9 mouse cellular contexts compared by ENCODE assay signal in the genomic region with DNA sequence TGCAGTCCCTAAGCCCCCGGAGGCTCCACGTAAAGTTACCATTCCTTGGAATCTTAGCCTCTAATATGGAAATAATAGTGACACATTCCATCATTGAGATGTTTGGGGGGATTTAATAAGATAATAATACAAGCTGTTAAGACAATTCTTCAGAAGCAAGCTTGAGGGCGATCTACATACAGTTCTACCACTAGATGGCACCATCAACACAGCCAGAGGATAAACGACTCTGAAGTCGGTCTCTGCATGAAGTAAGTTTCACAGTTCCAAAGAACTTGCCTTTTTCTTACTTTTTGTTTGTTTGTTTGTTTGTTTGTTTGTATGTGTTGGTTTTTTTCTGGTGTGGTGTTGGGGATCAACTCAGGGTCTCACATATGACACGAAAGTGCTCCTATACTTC. TPM values are rescaled to one million over a fixed set of nuclear protein-coding genes. Genes with fewer than 3 reads are reported as not detected.
DNase-seq lines count a peak whose midpoint lies in the region; ATAC-seq and TF ChIP-seq lines count a peak whose summit lies in the region.
"Had no signal": no experiment of that assay in that cellular context is flagged by ENCODE, and none has a peak within 500 bp of the region (broad histone marks: within the 10 kb centered on the region; RNA-seq: fewer than 3 reads in every experiment).

No protein-coding gene starts in this region.

- no peak overlapping the region for H3K4me2 ChIP-seq in intestine, embryonic 16.5 days (ENCODE audit: low read depth, low read length)
- no peak overlapping the region for H3K4me2 ChIP-seq in intestine, embryonic 15.5 days (replicated peaks)

- no peaks in the 10 kb centered on the region for H3K79me2 ChIP-seq in C2C12 (ENCODE audit: control insufficient read depth, insufficient read depth)

- WGBS in intestine, embryonic 16.5 days = 12% methylated on average over 6 of the region's 6 CpGs
- WGBS in intestine, embryonic 15.5 days = 12% methylated on average over 6 of the region's 6 CpGs

- H3K9ac ChIP-seq in intestine, embryonic 16.5 days (ENCODE audit: low read depth, low read length) = no peak overlapping the region
- no peak overlapping the region for H3K9ac ChIP-seq in intestine, embryonic 15.5 days

- no peaks in the 10 kb centered on the region for H3K4me1 ChIP-seq in intestine, embryonic 16.5 days (ENCODE audit: control insufficient read depth, insufficient read depth, low read length)
- H3K4me1 ChIP-seq in intestine, embryonic 15.5 days (replicated peaks) = peaks cover 7% of the 10 kb centered on the region; the same call in 1 of the 2 replicates

- H3K27ac ChIP-seq in intestine, embryonic 16.5 days (ENCODE audit: low read length) = no peak overlapping the region
- H3K27ac ChIP-seq in intestine, embryonic 15.5 days = no peak overlapping the region

- TF ChIP-seq CTCF in C2C12 (IDR thresholded peaks at IDR 0.05; ENCODE audit: control insufficient read depth, insufficient read depth, insufficient read length) = peak; percentile 30

- no peaks in the 10 kb centered on the region for H3K36me3 ChIP-seq in intestine, embryonic 16.5 days (ENCODE audit: control insufficient read depth, insufficient read depth, low read length)
- no peaks in the 10 kb centered on the region for H3K36me3 ChIP-seq in intestine, embryonic 15.5 days
- H3K36me3 ChIP-seq in C2C12 (ENCODE audit: control insufficient read depth, insufficient read depth) = no peaks in the 10 kb centered on the region

- no peaks in the 10 kb centered on the region for H3K9me3 ChIP-seq in intestine, embryonic 16.5 days (ENCODE audit: control insufficient read depth, low read length)
- no peaks in the 10 kb centered on the region for H3K9me3 ChIP-seq in intestine, embryonic 15.5 days

- no peak overlapping the region for H3ac ChIP-seq in C2C12 (ENCODE audit: control insufficient read depth, insufficient read length, low read depth)

- peak; percentile 81 for DNase-seq in MEL-GATA-1-ER (ENCODE audit: extremely low read depth, low read depth)
- peak; percentile 55 for DNase-seq in embryo, embryonic 9.5 days (ENCODE audit: extremely low spot score)
- no peak for DNase-seq in gastrocnemius, postnatal 25 days
- DNase-seq in urinary bladder, postnatal 10 days (ENCODE audit: low spot score) = no peak

- no peaks in the 10 kb centered on the region for H3K79me3 ChIP-seq in C2C12 (ENCODE audit: low read depth)

- H3K27me3 ChIP-seq in intestine, embryonic 16.5 days (replicated peaks; ENCODE audit: control insufficient read depth, insufficient read depth, low read length) = no peaks in the 10 kb centered on the region
- 0 out of 2 replicates have a peak, but pooled peaks cover 5% of the 10 kb centered on the region for H3K27me3 ChIP-seq in intestine, embryonic 15.5 days (replicated peaks)
- peaks cover 9% of the 10 kb centered on the region for H3K27me3 ChIP-seq in C2C12 (ENCODE audit: control insufficient read depth, insufficient read depth, insufficient read length)

- ATAC-seq in intestine, embryonic 16.5 days = peak; percentile 35; the same call in 1 of the 2 replicates
- no peak for ATAC-seq in intestine, embryonic 15.5 days
- 0 out of 2 replicates have a peak, but pooled peaks have one; percentile 66 for ATAC-seq in megakaryocyte-erythroid progenitor cell, adult 5-6 weeks (replicated peaks; ENCODE audit: low FRiP score, low TSS enrichment, poor library complexity, severe bottlenecking)

- H3K4me3 ChIP-seq in intestine, embryonic 16.5 days (ENCODE audit: low read length) = no peak overlapping the region
- H3K4me3 ChIP-seq in intestine, embryonic 15.5 days (replicated peaks) = no peak overlapping the region
- no peak overlapping the region for H3K4me3 ChIP-seq in C2C12 (ENCODE audit: insufficient read depth, poor library complexity, severe bottlenecking)

TF ChIP-seq in C2C12, 6 proteins besides CTCF, POLR2A, EP300 and RAD21:
- TF ChIP-seq FOSL1 (IDR thresholded peaks at IDR 0.05; ENCODE audit: insufficient read depth, low read length, poor library complexity, severe bottlenecking) = no peak
- no peak for TF ChIP-seq MYOG (IDR thresholded peaks at IDR 0.05; ENCODE audit: control insufficient read depth, extremely low read depth, insufficient read length)
- TF ChIP-seq MYOD1 (IDR thresholded peaks at IDR 0.05; ENCODE audit: control insufficient read depth, insufficient read length, low read depth) = no peak
- TF ChIP-seq USF1 (IDR thresholded peaks at IDR 0.05; ENCODE audit: low read depth) = no peak
- no peak for TF ChIP-seq MAX (IDR thresholded peaks at IDR 0.05)
- TF ChIP-seq CEBPB (IDR thresholded peaks at IDR 0.05; ENCODE audit: low read depth) = no peak

RNA-seq across cellular contexts. Expression of a gene that starts 10.4 kb away (rescaled TPM):
- polyA plus RNA-seq in intestine, embryonic 16.5 days (2015; fragmentation: Nextera tagmentation; extraction: Ambion mirVana) = 0.04 TPM in 1 of 2 replicates, not detected in the other
- 0.01 and 0.03 TPM in 2 replicates for polyA plus RNA-seq in intestine, embryonic 15.5 days (2015; fragmentation: Nextera tagmentation; extraction: Ambion mirVana)
- not detected for polyA plus RNA-seq in C2C12 (2012; fragmentation: generic; extraction: Trizol)
- total RNA-seq in megakaryocyte-erythroid progenitor cell, adult 5-6 weeks (2014; fragmentation: Nextera tagmentation) = not detected in 2 replicates
- total RNA-seq in megakaryocyte-erythroid progenitor cell, adult 5-6 weeks (2017) = not detected in 2 replicates
- total RNA-seq in gastrocnemius, postnatal 25 days (2021) = not detected
- polyA plus RNA-seq: gonadal fat pad, adult 2 months had no signal

RNA-seq across cellular contexts. Expression of a gene that starts 31.1 kb away (rescaled TPM):
- 93.4 and 103 TPM in 2 replicates for polyA plus RNA-seq in intestine, embryonic 16.5 days (2015; fragmentation: Nextera tagmentation; extraction: Ambion mirVana)
- 74.3 and 75.0 TPM in 2 replicates for polyA plus RNA-seq in intestine, embryonic 15.5 days (2015; fragmentation: Nextera tagmentation; extraction: Ambion mirVana)
- 17.7 TPM for polyA plus RNA-seq in C2C12 (2012; fragmentation: generic; extraction: Trizol)
- 28.0 and 28.6 TPM in 2 replicates for total RNA-seq in megakaryocyte-erythroid progenitor cell, adult 5-6 weeks (2014; fragmentation: Nextera tagmentation)
- total RNA-seq in megakaryocyte-erythroid progenitor cell, adult 5-6 weeks (2017) = 28.5 and 35.0 TPM in 2 replicates
- total RNA-seq in gastrocnemius, postnatal 25 days (2021) = 10 to 100 TPM; 13.8 to 20.6 TPM

RNA-seq across cellular contexts. Expression of a gene that starts 31.7 kb away (rescaled TPM):
- 12.5 and 13.6 TPM in 2 replicates for polyA plus RNA-seq in intestine, embryonic 16.5 days (2015; fragmentation: Nextera tagmentation; extraction: Ambion mirVana)
- polyA plus RNA-seq in intestine, embryonic 15.5 days (2015; fragmentation: Nextera tagmentation; extraction: Ambion mirVana) = 14.8 and 16.4 TPM in 2 replicates
- polyA plus RNA-seq in C2C12 (2012; fragmentation: generic; extraction: Trizol) = 0.12 TPM
- not detected in 2 replicates for total RNA-seq in megakaryocyte-erythroid progenitor cell, adult 5-6 weeks (2014; fragmentation: Nextera tagmentation)
- total RNA-seq in megakaryocyte-erythroid progenitor cell, adult 5-6 weeks (2017) = not detected in 2 replicates
- total RNA-seq in gastrocnemius, postnatal 25 days (2021) = 1 to 10 TPM; 2.8 to 6.2 TPM

Comparison
In these comparisons a context has a peak if more than half of its experiments do, and no peak if none do; other contexts are left out.
1. DNase-seq: peak in MEL-GATA-1-ER (single experiment) and embryo, embryonic 9.5 days (single experiment); none in gastrocnemius, postnatal 25 days (single experiment) and urinary bladder, postnatal 10 days (single experiment).
2. RNA of a gene that starts 31.7 kb away (polyA plus RNA-seq): 14.8 to 16.4 TPM in intestine, embryonic 15.5 days and 12.5 to 13.6 TPM in intestine, embryonic 16.5 days; 0.12 TPM in C2C12 (single experiment); every median in the first group is over 10 times any median in the second.